Mouse (Mus musculus) heart, adult 2 months (tissue): ENCODE results near the gene Pdpk1. TPM values are rescaled to one million over a fixed set of nuclear protein-coding genes. Genes with fewer than 3 reads are reported as not detected.

ENCODE experiments used
- DNase-seq, 2 experiments: peaks; one replicate each; pipeline ENCODE4 v3.0.0; 2021
- H3K27ac ChIP-seq: fragments of 200-600 bp; 2 replicates; pipeline ENCODE4 v1.8.1; 2022
- H3K27me3 ChIP-seq: fragments of 200-500 bp; 2 replicates; pipeline ENCODE4 v1.6.1; 2012; ENCODE audit warnings: mild to moderate bottlenecking, low read length, inconsistent platforms, mixed read lengths; ENCODE audit not compliant: control insufficient read depth, insufficient read depth
- H3K36me3 ChIP-seq: fragments of 200-500 bp; 2 replicates; pipeline ENCODE4 v1.6.1; 2012; ENCODE audit warnings: low read length, inconsistent platforms; ENCODE audit not compliant: control insufficient read depth, insufficient read depth
- H3K4me1 ChIP-seq: fragments of 200-500 bp; 2 replicates; pipeline ENCODE4 v1.6.1; 2011; ENCODE audit warnings: low read length; ENCODE audit not compliant: control insufficient read depth, insufficient read depth
- H3K4me3 ChIP-seq: fragments of 200-600 bp; 2 replicates; pipeline ENCODE4 v1.8.1; 2022
- H3K79me2 ChIP-seq: fragments of 200-500 bp; replicated peaks from 2 replicates; pipeline ENCODE4 v1.6.1; 2012; ENCODE audit warnings: mild to moderate bottlenecking, inconsistent platforms, low read length, moderate library complexity, mixed read lengths; ENCODE audit not compliant: control insufficient read depth, insufficient read depth
- H3K9ac ChIP-seq: fragments of 200-500 bp; 2 replicates; pipeline ENCODE4 v1.6.1; 2012; ENCODE audit warnings: low read depth, mild to moderate bottlenecking, control low read depth, inconsistent platforms, low read length, mixed read lengths
- CTCF ChIP-seq: fragments of 200-600 bp; IDR thresholded peaks from 2 replicates; pipeline ENCODE4 v1.8.1; 2022; ENCODE audit warnings: antibody characterized with exemption, mild to moderate bottlenecking, moderate library complexity
- EP300 ChIP-seq: fragments of 200-500 bp; IDR thresholded peaks from 2 replicates; pipeline ENCODE4 v1.6.1; 2011; ENCODE audit warnings: low read depth, low read length, control low read depth; ENCODE audit not compliant: insufficient read depth
- POLR2A ChIP-seq: fragments of 200-500 bp; IDR thresholded peaks from 2 replicates; pipeline ENCODE4 v1.6.1; 2011; ENCODE audit warnings: mild to moderate bottlenecking, low read depth, low read length, control low read depth; ENCODE audit not compliant: insufficient read depth
- WGBS: fragments of 180-500 bp; shearing (Covaris S2); methylation state at CpG from one replicate; pipeline ENCODE4 v1.1.7; 2018; 5-methylcytosine and 5-hydroxymethylcytosine counted together
- intact Hi-C: fragments of 180-260 bp; cut with DNase I; formaldehyde crosslinking; loops from one replicate; pipeline ENCODE4 v1.15.1; 2025
- polyA plus RNA-seq: library from polyadenylated mRNA; depleted of rRNA; stranded (reverse); fragments of >200 nt; gene quantifications from 2 replicates; pipeline ENCODE4 v1.2.3, GENCODE M21; 2012
- total RNA-seq, 2 experiments: library from RNA; stranded (reverse); gene quantifications; 2 replicates each; pipeline ENCODE4 v1.2.3; 2021

Gene Pdpk1
- total and polyA plus RNA-seq, 3 experiments: 10.4 to 49.1 (median 42.5) TPM

DNA sequence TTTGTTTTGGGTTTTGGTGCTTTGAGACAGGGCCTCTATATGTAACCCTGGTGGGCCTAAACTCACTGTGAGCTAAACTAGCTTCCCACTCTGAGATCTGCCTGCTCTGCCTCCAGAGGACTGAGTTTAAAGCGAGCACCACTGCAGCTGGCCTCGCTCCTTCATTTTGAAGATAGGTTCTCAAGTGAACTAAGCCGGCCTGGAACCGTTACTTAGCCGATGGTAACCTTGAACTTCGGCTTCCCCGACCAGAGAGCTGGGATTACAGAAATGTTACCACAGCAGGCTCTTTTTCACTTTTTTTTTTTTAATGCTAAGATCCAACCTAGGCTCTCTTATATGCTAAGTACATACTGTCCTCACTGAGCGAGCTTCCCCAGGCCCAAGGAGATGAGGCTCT is 42.5 kb upstream of the Pdpk1 start:
- Histone ChIP-seq H3K79me2 (no peaks in the 10 kb centered on the region), H3K9ac (no peak overlapping the region), H3K4me3 (no peak overlapping the region), H3K4me1 (peaks cover 2% of the 10 kb centered on the region; the same call in 1 of the 2 replicates), H3K27me3 (no peaks in the 10 kb centered on the region), H3K27ac (no peak overlapping the region), H3K36me3 (no peaks in the 10 kb centered on the region)
- 87% methylated on average over 8 of the region's 8 CpGs for WGBS
- TF ChIP-seq EP300 (no peak), CTCF (no peak), POLR2A (no peak)
- intact Hi-C loops: no loop called here
- DNase-seq: no peak

DNA sequence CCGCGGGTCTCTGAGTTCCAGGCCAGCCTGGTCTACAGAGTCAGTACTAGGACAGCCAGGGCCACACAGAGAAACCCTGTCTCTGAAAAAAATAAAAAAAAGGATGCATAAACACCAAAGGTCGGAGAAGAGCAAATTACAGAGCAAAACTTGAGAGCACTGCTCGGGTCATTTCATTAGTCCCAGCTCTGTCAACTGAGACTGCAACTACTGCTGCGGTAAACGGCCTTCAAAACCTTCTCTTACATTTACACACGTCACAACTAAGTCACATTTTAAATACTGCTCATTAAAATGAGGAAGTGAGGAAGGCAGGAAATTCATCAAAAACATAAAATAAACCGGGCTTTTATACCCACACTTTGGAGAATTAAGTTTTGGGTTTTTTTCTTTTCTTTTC is 42.1 kb upstream of the Pdpk1 start:
- intact Hi-C loops: no loop called here
- no peaks in the 10 kb centered on the region for H3K27me3 ChIP-seq
- no peaks in the 10 kb centered on the region for H3K36me3 ChIP-seq
- TF ChIP-seq CTCF: no peak
- no peak for TF ChIP-seq EP300
- TF ChIP-seq POLR2A: no peak
- H3K27ac ChIP-seq: no peak overlapping the region
- no peaks in the 10 kb centered on the region for H3K79me2 ChIP-seq
- H3K9ac ChIP-seq: no peak overlapping the region
- DNase-seq: no peak
- WGBS: 77% methylated on average over 8 of the region's 8 CpGs
- no peak overlapping the region for H3K4me3 ChIP-seq
- peaks cover 2% of the 10 kb centered on the region; the same call in 1 of the 2 replicates for H3K4me1 ChIP-seq

DNA sequence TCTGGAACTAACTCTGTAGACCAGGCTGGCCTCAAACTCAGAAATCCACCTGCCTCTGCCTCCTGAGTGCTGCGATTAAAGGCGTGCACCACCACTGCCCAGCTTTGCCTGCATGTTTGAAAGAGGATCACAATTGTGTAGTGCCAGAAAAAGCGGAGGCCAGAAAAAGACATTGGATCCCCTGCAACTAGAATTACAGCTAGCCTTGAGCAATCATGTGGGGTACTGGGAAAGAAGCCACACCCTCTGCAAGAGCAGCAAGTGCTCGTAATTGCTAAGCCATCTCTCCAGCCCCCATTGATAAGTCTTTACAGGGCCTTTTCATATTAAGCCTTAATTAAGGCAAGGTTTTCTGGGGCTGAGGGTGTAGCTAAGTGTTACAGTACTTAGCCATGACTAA is 40.8 kb upstream of the Pdpk1 start:
- Histone ChIP-seq H3K79me2 (no peaks in the 10 kb centered on the region), H3K27me3 (no peaks in the 10 kb centered on the region), H3K4me1 (peaks cover 2% of the 10 kb centered on the region; the same call in 1 of the 2 replicates), H3K4me3 (no peak overlapping the region), H3K9ac (no peak overlapping the region), H3K36me3 (no peaks in the 10 kb centered on the region), H3K27ac (peak overlapping the region; percentile 55; the same call in 1 of the 2 replicates)
- no peak for DNase-seq
- WGBS: 71% methylated on average over 4 of the region's 4 CpGs
- intact Hi-C loops: no loop called here
- TF ChIP-seq CTCF (no peak), EP300 (no peak), POLR2A (no peak)

DNA sequence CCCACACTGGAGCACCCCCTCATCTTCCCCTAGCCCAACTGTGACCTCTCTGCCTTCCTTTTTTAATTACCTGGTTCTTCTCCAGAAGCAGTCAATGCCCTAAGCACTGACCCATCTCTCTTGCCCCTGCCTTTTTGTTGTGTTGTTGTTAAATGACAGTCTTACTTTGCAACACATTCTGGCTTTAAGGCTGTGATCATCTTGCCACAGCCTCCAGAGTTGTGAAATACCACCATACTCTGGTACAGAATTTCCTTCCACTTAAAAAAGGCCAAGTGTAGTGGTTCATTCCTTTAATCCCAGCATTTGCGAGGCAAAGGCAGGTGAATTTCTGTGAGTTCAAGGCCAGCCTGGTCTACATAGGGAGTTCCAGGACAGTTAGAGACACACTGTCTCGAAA is 40.2 kb upstream of the Pdpk1 start:
- no peak overlapping the region for H3K27ac ChIP-seq
- intact Hi-C loops: no loop called here
- H3K4me3 ChIP-seq: no peak overlapping the region
- TF ChIP-seq EP300: no peak
- TF ChIP-seq CTCF: no peak
- no peak for TF ChIP-seq POLR2A
- H3K4me1 ChIP-seq: peaks cover 2% of the 10 kb centered on the region; the same call in 1 of the 2 replicates
- DNase-seq: no peak
- H3K79me2 ChIP-seq: no peaks in the 10 kb centered on the region
- 88% methylated on average over 2 of the region's 2 CpGs for WGBS
- no peak overlapping the region for H3K9ac ChIP-seq
- no peaks in the 10 kb centered on the region for H3K27me3 ChIP-seq
- H3K36me3 ChIP-seq: no peaks in the 10 kb centered on the region

DNA sequence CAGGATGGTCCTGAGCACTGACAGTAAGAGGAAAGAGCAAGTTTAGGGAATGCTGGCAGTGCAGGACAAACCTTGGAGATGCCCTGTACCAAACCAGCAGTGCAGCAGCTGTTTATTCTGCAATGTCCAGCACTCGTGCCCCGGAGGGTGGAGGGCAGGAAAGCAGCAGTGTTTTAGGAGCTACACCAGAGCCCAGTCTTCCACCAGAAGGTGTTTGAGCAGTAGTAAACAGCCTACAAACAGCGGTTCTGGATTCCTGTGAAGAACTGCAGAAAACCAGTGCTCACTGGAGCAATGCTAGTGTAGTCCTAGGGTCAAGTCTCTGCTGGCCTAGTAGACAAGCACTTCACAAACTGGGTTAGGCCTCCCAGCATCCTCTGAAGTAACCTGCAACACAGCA is 23.5 kb upstream of the Pdpk1 start:
- intact Hi-C loops: loop anchor here (5.0 kb wide), 1 partner anchor 78 kb away; the partner anchor contains the start of gene Ccnf
- Histone ChIP-seq H3K27ac (no peak overlapping the region), H3K79me2 (no peaks in the 10 kb centered on the region), H3K4me3 (no peak overlapping the region), H3K4me1 (peaks cover 2% of the 10 kb centered on the region; the same call in 1 of the 2 replicates), H3K27me3 (no peaks in the 10 kb centered on the region), H3K9ac (no peak overlapping the region), H3K36me3 (no peaks in the 10 kb centered on the region)
- 83% methylated on average over 3 of the region's 3 CpGs for WGBS
- no peak for DNase-seq
- TF ChIP-seq EP300: no peak
- no peak for TF ChIP-seq CTCF
- TF ChIP-seq POLR2A: no peak

DNA sequence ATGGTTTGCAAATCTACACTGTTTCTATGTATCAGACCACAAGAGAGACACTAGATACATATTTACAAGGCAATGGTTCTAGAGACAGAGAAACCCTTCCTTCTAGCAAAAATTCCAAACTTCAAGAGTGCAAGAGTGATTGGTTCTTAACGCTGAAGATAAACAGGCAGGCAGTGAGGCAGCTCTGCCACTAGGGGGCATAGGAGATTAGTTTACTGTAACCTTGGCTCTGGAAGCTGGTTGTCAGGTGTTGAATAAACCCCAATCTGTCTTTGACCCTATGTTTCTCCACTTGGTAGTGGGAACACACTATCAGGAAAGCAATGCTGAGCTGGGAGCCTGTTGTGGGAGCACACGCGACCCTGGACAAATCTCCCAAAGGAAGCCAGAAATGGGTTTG is 22.7 kb upstream of the Pdpk1 start:
- intact Hi-C loops: loop anchor here (1.0 to 5.0 kb wide), 4 partner anchors 79 to 217 kb away; partner anchors contain the start of genes Abca17, Abca3 and Ccnf
- H3K79me2 ChIP-seq: no peaks in the 10 kb centered on the region; the same call in 1 of the 2 replicates
- WGBS: 3% methylated on average over 3 of the region's 3 CpGs
- H3K27ac ChIP-seq: no peak overlapping the region
- no peaks in the 10 kb centered on the region for H3K27me3 ChIP-seq
- H3K4me3 ChIP-seq: no peak overlapping the region
- peaks cover 2% of the 10 kb centered on the region; the same call in 1 of the 2 replicates for H3K4me1 ChIP-seq
- DNase-seq: peak; percentile 47 to 57
- no peaks in the 10 kb centered on the region for H3K36me3 ChIP-seq
- peak; percentile 99 for TF ChIP-seq CTCF
- TF ChIP-seq EP300: peak; percentile 72; the same call in 1 of the 2 replicates
- TF ChIP-seq POLR2A: no peak
- H3K9ac ChIP-seq: no peak overlapping the region
